25 mouse cellular contexts compared by ENCODE assay signal in genomic region chr1:21407266-21407665, GRCm38 (mm10). TPM values are rescaled to one million over a fixed set of nuclear protein-coding genes. Genes with fewer than 3 reads are reported as not detected.
"Had no signal": no experiment of that assay in that cellular context is flagged by ENCODE, and none has a peak within 500 bp of the region (broad histone marks: within the 10 kb centered on the region; RNA-seq: fewer than 3 reads in every experiment).

No protein-coding gene starts in this region.

- H3K4me1 ChIP-seq: liver, embryonic 13.5 days; liver, embryonic 15.5 days; megakaryocyte, embryonic 14.5 days; midbrain, embryonic 12.5 days; stomach, embryonic 15.5 days had no signal

- H3K9ac ChIP-seq: liver, embryonic 13.5 days; liver, embryonic 15.5 days; liver, postnatal 0 days; lung, embryonic 15.5 days; midbrain, embryonic 12.5 days; stomach, embryonic 15.5 days had no signal

- H3K4me2 ChIP-seq: liver, embryonic 13.5 days; liver, embryonic 15.5 days; lung, embryonic 15.5 days; midbrain, embryonic 12.5 days; stomach, embryonic 15.5 days had no signal

- H3K36me3 ChIP-seq: liver, embryonic 13.5 days; liver, embryonic 15.5 days; lung, embryonic 15.5 days; midbrain, embryonic 12.5 days; stomach, embryonic 15.5 days had no signal

- H3K27ac ChIP-seq: liver, embryonic 13.5 days; liver, embryonic 15.5 days; lung, embryonic 15.5 days; macrophage; midbrain, embryonic 12.5 days; stomach, embryonic 15.5 days; stomach, postnatal 0 days had no signal

- DNase-seq: liver, embryonic 13.5 days; liver, postnatal 0 days; lung, adult 2 months; lung, postnatal 14 days; lung, postnatal 36 days; midbrain, embryonic 14.5 days; right cerebral cortex, postnatal 14 days; thymus, adult 2 months; thymus, postnatal 25 days; thymus, postnatal 4 days had no signal

- H3K4me3 ChIP-seq: liver, embryonic 13.5 days; liver, embryonic 15.5 days; lung, embryonic 15.5 days; megakaryocyte, embryonic 14.5 days; midbrain, embryonic 12.5 days; stomach, embryonic 15.5 days had no signal

- ATAC-seq: liver, postnatal 0 days; lung, postnatal 0 days; midbrain, embryonic 16.5 days had no signal

- H3K9me3 ChIP-seq: liver, embryonic 13.5 days; liver, embryonic 15.5 days; lung, embryonic 15.5 days; megakaryocyte, embryonic 14.5 days; midbrain, embryonic 12.5 days; stomach, embryonic 15.5 days had no signal

- H3K27me3 ChIP-seq: liver, embryonic 13.5 days; liver, embryonic 15.5 days; lung, embryonic 15.5 days; megakaryocyte, embryonic 14.5 days; midbrain, embryonic 12.5 days; stomach, embryonic 15.5 days had no signal

RNA-seq across cellular contexts. Expression of gene Khdc1b, which starts 23.9 kb away (rescaled TPM):
- total RNA-seq: megakaryocyte progenitor cell, adult 5-6 weeks had no signal
- polyA plus RNA-seq: liver, embryonic 13.5 days; liver, embryonic 15.5 days; liver, postnatal 0 days; lung, adult 2 months; lung, postnatal 0 days; macrophage; neural tube, embryonic 11.5 days; testis, adult 2 months; urinary bladder, adult 2 months had no signal

RNA-seq across cellular contexts. Expression of gene Khdc1c, which starts 39.1 kb away (rescaled TPM):
- total RNA-seq: megakaryocyte progenitor cell, adult 5-6 weeks; neutrophil, adult 5-6 weeks had no signal
- polyA plus RNA-seq: liver, embryonic 13.5 days; liver, embryonic 15.5 days; liver, postnatal 0 days; lung, adult 2 months; lung, embryonic 15.5 days; lung, postnatal 0 days; macrophage; midbrain, embryonic 12.5 days; midbrain, embryonic 14.5 days; midbrain, embryonic 16.5 days; neural tube, embryonic 11.5 days; spleen, adult 2 months; stomach, embryonic 15.5 days; stomach, postnatal 0 days; testis, adult 2 months; thymus, adult 2 months had no signal

RNA-seq across cellular contexts. Expression of gene Khdc1a, which starts 57.8 kb away (rescaled TPM):
- total RNA-seq: megakaryocyte progenitor cell, adult 5-6 weeks had no signal
- polyA plus RNA-seq: liver, embryonic 13.5 days; liver, embryonic 15.5 days; liver, postnatal 0 days; lung, adult 2 months; lung, postnatal 0 days; macrophage; midbrain, embryonic 12.5 days; midbrain, embryonic 14.5 days; midbrain, embryonic 16.5 days; neural tube, embryonic 11.5 days; spleen, adult 2 months; stomach, embryonic 15.5 days; testis, adult 2 months had no signal
